Mouse (Mus musculus) midbrain, embryonic 13.5 days (tissue): Measurements from ENCODE around the gene Ptcd2. TPM values are rescaled to one million over a fixed set of nuclear protein-coding genes. Genes with fewer than 3 reads are reported as not detected.
"Not testable (repeated sequence)": the region's sequence is repeated elsewhere in the genome, so short reads cannot be mapped to it uniquely, and the experiment has no call there.

Experiments used
- ATAC-seq: fragments of 200-750 bp; cut with Nextera tagmentation; 2 replicates; pipeline ENCODE4 v1.8.0; 2017; ENCODE audit warnings: mild to moderate bottlenecking, moderate TSS enrichment, moderate library complexity
- H3K27ac ChIP-seq: fragments of 300-500 bp; sonication (generic); 2 replicates; pipeline ENCODE4 v1.5.1; 2015; ENCODE audit warnings: inconsistent platforms, mild to moderate bottlenecking, moderate library complexity
- H3K27me3 ChIP-seq: fragments of 300-500 bp; sonication (generic); 2 replicates; pipeline ENCODE4 v1.6.1; 2015; ENCODE audit warnings: mild to moderate bottlenecking, inconsistent platforms
- H3K36me3 ChIP-seq: fragments of 300-500 bp; sonication (generic); 2 replicates; pipeline ENCODE4 v1.6.1; 2015; ENCODE audit warnings: mild to moderate bottlenecking, inconsistent platforms
- H3K4me1 ChIP-seq: fragments of 300-500 bp; sonication (generic); replicated peaks from 2 replicates; pipeline ENCODE4 v1.6.1; 2015; ENCODE audit warnings: inconsistent platforms
- H3K4me2 ChIP-seq: fragments of 300-500 bp; sonication (generic); replicated peaks from 2 replicates; pipeline ENCODE4 v1.6.1; 2015; ENCODE audit warnings: moderate library complexity, mild to moderate bottlenecking, inconsistent platforms
- H3K4me3 ChIP-seq: fragments of 300-500 bp; sonication (generic); replicated peaks from 2 replicates; pipeline ENCODE4 v1.5.1; 2015; ENCODE audit warnings: mild to moderate bottlenecking, inconsistent platforms
- H3K9ac ChIP-seq: fragments of 300-500 bp; sonication (generic); replicated peaks from 2 replicates; pipeline ENCODE4 v1.6.1; 2015; ENCODE audit warnings: mild to moderate bottlenecking, inconsistent platforms
- H3K9me3 ChIP-seq: fragments of 300-500 bp; sonication (generic); 2 replicates; pipeline ENCODE4 v1.6.1; 2016; ENCODE audit warnings: mild to moderate bottlenecking, inconsistent platforms
- WGBS: fragments of 180-500 bp; shearing (Covaris S2); methylation state at CpG from one replicate; pipeline ENCODE4 v1.1.7; 2015; 5-methylcytosine and 5-hydroxymethylcytosine counted together
- polyA plus RNA-seq: library from polyadenylated mRNA; unstranded; fragments of >200 nt; fragmentation: Nextera tagmentation; extraction: Ambion mirVana; gene quantifications from 2 replicates; pipeline ENCODE4 v1.2.1, GENCODE M21; 2015

The Ptcd2 gene
- polyA plus RNA-seq, 1 experiment from 2014 or later = 50.2 TPM

GRCm38 (mm10) chr13:99353490-99353851 lies 9.0 kb upstream of the Ptcd2 start:
- Histone ChIP-seq H3K9ac (peak overlapping the region; percentile 59), H3K36me3 (peaks cover 18% of the 10 kb centered on the region), H3K27ac (peak overlapping the region; percentile 75), H3K27me3 (no peaks in the 10 kb centered on the region), H3K4me2 (peak overlapping the region; percentile 60), H3K4me1 (peaks cover 6% of the 10 kb centered on the region; the same call in 1 of the 2 replicates), H3K9me3 (no peaks in the 10 kb centered on the region), H3K4me3 (peak overlapping the region; percentile 46)
- no peak for ATAC-seq
- WGBS = 8% methylated on average over 7 of the region's 7 CpGs

- no peaks in the 10 kb centered on the region for H3K27me3 ChIP-seq
- ATAC-seq = peak; percentile 100
- no peaks in the 10 kb centered on the region for H3K9me3 ChIP-seq
- H3K36me3 ChIP-seq = peaks cover 22% of the 10 kb centered on the region
- H3K4me3 ChIP-seq = peak overlapping the region; percentile 46
- 12% methylated on average over 28 of the region's 28 CpGs for WGBS
- peak overlapping the region; percentile 60 for H3K4me2 ChIP-seq
- peak overlapping the region; percentile 59; the same call in 1 of the 2 replicates for H3K9ac ChIP-seq
- H3K4me1 ChIP-seq = peaks cover 6% of the 10 kb centered on the region; the same call in 1 of the 2 replicates
- H3K27ac ChIP-seq = peak overlapping the region; percentile 75; the same call in 1 of the 2 replicates
Observed at GRCm38 (mm10) chr13:99352758-99353489, 8.4 kb upstream of the Ptcd2 start.

- H3K9ac ChIP-seq = no peak overlapping the region
- no peak overlapping the region for H3K27ac ChIP-seq
- H3K27me3 ChIP-seq = no peaks in the 10 kb centered on the region
- H3K4me3 ChIP-seq = no peak overlapping the region
- ATAC-seq = no peak
- H3K36me3 ChIP-seq = peaks cover 22% of the 10 kb centered on the region
- H3K4me1 ChIP-seq = peaks cover 6% of the 10 kb centered on the region; the same call in 1 of the 2 replicates
- H3K9me3 ChIP-seq = no peaks in the 10 kb centered on the region
- WGBS = 89% methylated on average over 3 of the region's 3 CpGs
- no peak overlapping the region for H3K4me2 ChIP-seq
Observed at GRCm38 (mm10) chr13:99351596-99351995, 7.1 kb upstream of the Ptcd2 start.

- no peak overlapping the region for H3K4me3 ChIP-seq
- H3K9me3 ChIP-seq = no peaks in the 10 kb centered on the region
- WGBS = 88% methylated on average over 8 of the region's 8 CpGs
- no peaks in the 10 kb centered on the region for H3K27me3 ChIP-seq
- H3K4me1 ChIP-seq = peaks cover 6% of the 10 kb centered on the region; the same call in 1 of the 2 replicates
- no peak for ATAC-seq
- peaks cover 22% of the 10 kb centered on the region for H3K36me3 ChIP-seq
- no peak overlapping the region for H3K4me2 ChIP-seq
- H3K27ac ChIP-seq = no peak overlapping the region
- H3K9ac ChIP-seq = no peak overlapping the region
Observed at GRCm38 (mm10) chr13:99351186-99351585, 6.7 kb upstream of the Ptcd2 start.

- Histone ChIP-seq H3K9ac (no peak overlapping the region), H3K4me1 (peaks cover 16% of the 10 kb centered on the region), H3K36me3 (peaks cover 22% of the 10 kb centered on the region), H3K4me2 (no peak overlapping the region), H3K27me3 (no peaks in the 10 kb centered on the region), H3K4me3 (no peak overlapping the region), H3K27ac (no peak overlapping the region), H3K9me3 (no peaks in the 10 kb centered on the region)
- 89% methylated on average over 6 of the region's 6 CpGs for WGBS
- no peak for ATAC-seq
Observed at GRCm38 (mm10) chr13:99350009-99350408, 5.5 kb upstream of the Ptcd2 start.

- H3K4me2 ChIP-seq = peak overlapping the region; percentile 77
- peak overlapping the region; percentile 72 for H3K9ac ChIP-seq
- H3K4me1 ChIP-seq = peaks cover 19% of the 10 kb centered on the region
- WGBS = 3% methylated on average over 30 of the region's 30 CpGs
- H3K9me3 ChIP-seq = no peaks in the 10 kb centered on the region
- peak overlapping the region; percentile 67 for H3K4me3 ChIP-seq
- peak; percentile 88; the same call in 1 of the 2 replicates for ATAC-seq
- H3K27me3 ChIP-seq = no peaks in the 10 kb centered on the region
- peak overlapping the region; percentile 85 for H3K27ac ChIP-seq
- H3K36me3 ChIP-seq = peaks cover 42% of the 10 kb centered on the region
Observed at GRCm38 (mm10) chr13:99343876-99344598, 468 bp downstream of the Ptcd2 start.

- no peak overlapping the region for H3K4me2 ChIP-seq
- H3K9me3 ChIP-seq = no peaks in the 10 kb centered on the region
- H3K27ac ChIP-seq = no peak overlapping the region
- peaks cover 54% of the 10 kb centered on the region for H3K36me3 ChIP-seq
- no peak overlapping the region for H3K4me3 ChIP-seq
- 96% methylated on average over 6 of the region's 6 CpGs for WGBS
- peaks cover 19% of the 10 kb centered on the region for H3K4me1 ChIP-seq
- no peaks in the 10 kb centered on the region for H3K27me3 ChIP-seq
- no peak for ATAC-seq
- H3K9ac ChIP-seq = no peak overlapping the region
Observed at GRCm38 (mm10) chr13:99341504-99341903, 3.0 kb downstream of the Ptcd2 start.

GRCm38 (mm10) chr13:99337510-99337909 lies 7.0 kb downstream of the Ptcd2 start:
- H3K9ac ChIP-seq = no peak overlapping the region
- 87% methylated on average over 6 of the region's 6 CpGs for WGBS
- no peak for ATAC-seq
- H3K36me3 ChIP-seq = peaks cover 84% of the 10 kb centered on the region
- no peak overlapping the region for H3K4me3 ChIP-seq
- H3K4me1 ChIP-seq = no peaks in the 10 kb centered on the region
- no peak overlapping the region for H3K4me2 ChIP-seq
- no peaks in the 10 kb centered on the region for H3K9me3 ChIP-seq
- no peaks in the 10 kb centered on the region for H3K27me3 ChIP-seq
- no peak overlapping the region for H3K27ac ChIP-seq

GRCm38 (mm10) chr13:99331255-99331654 lies 13.2 kb downstream of the Ptcd2 start:
- H3K36me3 ChIP-seq = peaks cover 90% of the 10 kb centered on the region
- no peak for ATAC-seq
- WGBS = 58% methylated on average over 4 of the region's 4 CpGs

GRCm38 (mm10) chr13:99324337-99324685 lies 20.2 kb downstream of the Ptcd2 start:
- 83% methylated on average over 8 of the region's 8 CpGs for WGBS
- not testable (repeated sequence) for H3K4me3 ChIP-seq, H3K4me1 ChIP-seq, H3K27ac ChIP-seq, H3K9ac ChIP-seq, H3K4me2 ChIP-seq, H3K9me3 ChIP-seq, ATAC-seq, H3K27me3 ChIP-seq
- H3K36me3 ChIP-seq = peaks cover 88% of the 10 kb centered on the region

More at GRCm38 (mm10) chr13:99331255-99331654, 13.2 kb downstream of the Ptcd2 start:
- H3K4me3 ChIP-seq = no peak overlapping the region
- no peak overlapping the region for H3K4me2 ChIP-seq
- no peak overlapping the region for H3K27ac ChIP-seq
- H3K9ac ChIP-seq = no peak overlapping the region
- H3K9me3 ChIP-seq = no peaks in the 10 kb centered on the region
- no peaks in the 10 kb centered on the region for H3K4me1 ChIP-seq
- no peaks in the 10 kb centered on the region for H3K27me3 ChIP-seq

- H3K4me1 ChIP-seq = 0 out of 2 replicates have a peak, but pooled peaks cover 4% of the 10 kb centered on the region
- H3K9ac ChIP-seq = no peak overlapping the region
- no peaks in the 10 kb centered on the region for H3K27me3 ChIP-seq
- no peaks in the 10 kb centered on the region for H3K9me3 ChIP-seq
- peaks cover 86% of the 10 kb centered on the region for H3K36me3 ChIP-seq
- no peak overlapping the region for H3K27ac ChIP-seq
- no peak overlapping the region for H3K4me3 ChIP-seq
- H3K4me2 ChIP-seq = no peak overlapping the region
- WGBS = 72% methylated on average over 7 of the region's 7 CpGs
- 0 out of 2 replicates have a peak, but pooled peaks have one; percentile 27 for ATAC-seq
Observed at GRCm38 (mm10) chr13:99323632-99324336, 20.7 kb downstream of the Ptcd2 start.

GRCm38 (mm10) chr13:99322915-99323314 lies 21.6 kb downstream of the Ptcd2 start:
- not testable (repeated sequence) for H3K4me3 ChIP-seq, ATAC-seq, H3K9me3 ChIP-seq, H3K27me3 ChIP-seq, H3K27ac ChIP-seq, H3K4me1 ChIP-seq, H3K4me2 ChIP-seq, H3K9ac ChIP-seq
- WGBS = 98% methylated on average over 13 of the region's 13 CpGs
- peaks cover 79% of the 10 kb centered on the region for H3K36me3 ChIP-seq
